Mouse (Mus musculus) embryonic facial prominence, embryonic 14.5 days (tissue): Measurements from ENCODE around the gene Camkk1. TPM values are rescaled to one million over a fixed set of nuclear protein-coding genes. Genes with fewer than 3 reads are reported as not detected.

Experiments used
- ATAC-seq: fragments of 200-750 bp; cut with Nextera tagmentation; 2 replicates; pipeline ENCODE4 v1.8.0; 2017; ENCODE audit warnings: low read depth, moderate number of reproducible peaks, moderate TSS enrichment
- DNase-seq: peaks from one replicate; pipeline ENCODE4 v3.0.0-alpha.2; 2015; ENCODE audit warnings: low spot score
- H3K27ac ChIP-seq: fragments of 300-500 bp; sonication (generic); replicated peaks from 2 replicates; pipeline ENCODE4 v1.5.1; 2014; ENCODE audit warnings: low read depth, mild to moderate bottlenecking, low read length, moderate library complexity
- H3K27me3 ChIP-seq: fragments of 300-500 bp; sonication (generic); replicated peaks from 2 replicates; pipeline ENCODE4 v1.6.1; 2014; ENCODE audit warnings: low read length; ENCODE audit not compliant: control insufficient read depth, insufficient read depth
- H3K36me3 ChIP-seq: fragments of 300-500 bp; sonication (generic); 2 replicates; pipeline ENCODE4 v1.6.1; 2014; ENCODE audit warnings: low read length, mixed read lengths; ENCODE audit not compliant: control insufficient read depth, insufficient read depth
- H3K4me1 ChIP-seq: fragments of 300-500 bp; sonication (generic); 2 replicates; pipeline ENCODE4 v1.6.1; 2014; ENCODE audit warnings: antibody characterized with exemption, low read length; ENCODE audit not compliant: control insufficient read depth, insufficient read depth
- H3K4me2 ChIP-seq: fragments of 300-500 bp; sonication (generic); 2 replicates; pipeline ENCODE4 v1.6.1; 2014; ENCODE audit warnings: low read depth, mild to moderate bottlenecking, low read length, moderate library complexity, mixed read lengths
- H3K4me3 ChIP-seq: fragments of 300-500 bp; sonication (generic); 2 replicates; pipeline ENCODE4 v1.5.1; 2014; ENCODE audit warnings: low read depth, mild to moderate bottlenecking, low read length
- H3K9ac ChIP-seq: fragments of 300-500 bp; sonication (generic); 2 replicates; pipeline ENCODE4 v1.6.1; 2014; ENCODE audit warnings: low read depth, mild to moderate bottlenecking, low read length, moderate library complexity, mixed read lengths
- H3K9me3 ChIP-seq: fragments of 300-500 bp; sonication (generic); 2 replicates; pipeline ENCODE4 v1.6.1; 2016; ENCODE audit warnings: low read length; ENCODE audit not compliant: control insufficient read depth
- WGBS: fragments of 180-500 bp; shearing (Covaris S2); extraction: QIAGEN DNeasy Blood & Tissue Kit; methylation state at CpG from one replicate; pipeline ENCODE4 v1.1.7; 2014; 5-methylcytosine and 5-hydroxymethylcytosine counted together
- polyA plus RNA-seq: library from polyadenylated mRNA; unstranded; fragments of >200 nt; fragmentation: Nextera tagmentation; extraction: Ambion mirVana; gene quantifications from 2 replicates; pipeline ENCODE4 v1.2.1, GENCODE M21; 2014

Camkk1 gene
- polyA plus RNA-seq, 1 experiment from 2014 or later = 6.0 TPM

GRCm38 (mm10) chr11:72991961-72992360, 26.8 kb upstream of the Camkk1 start:
- Histone ChIP-seq H3K27me3 (no peaks in the 10 kb centered on the region), H3K4me1 (no peaks in the 10 kb centered on the region), H3K9me3 (no peaks in the 10 kb centered on the region), H3K27ac (no peak overlapping the region), H3K36me3 (no peaks in the 10 kb centered on the region), H3K9ac (no peak overlapping the region), H3K4me3 (no peak overlapping the region), H3K4me2 (no peak overlapping the region)
- ATAC-seq (no peak), DNase-seq (no peak)
- 46% methylated on average over 9 of the region's 9 CpGs for WGBS

- no peak overlapping the region for H3K4me2 ChIP-seq
- ATAC-seq (no peak), DNase-seq (no peak)
- H3K27ac ChIP-seq = no peak overlapping the region
- H3K36me3 ChIP-seq = no peaks in the 10 kb centered on the region
- WGBS = 92% methylated on average over 6 of the region's 6 CpGs
- H3K9me3 ChIP-seq = no peaks in the 10 kb centered on the region
- H3K4me1 ChIP-seq = 0 out of 2 replicates have a peak, but pooled peaks cover 4% of the 10 kb centered on the region
- H3K4me3 ChIP-seq = no peak overlapping the region
- H3K9ac ChIP-seq = no peak overlapping the region
- no peaks in the 10 kb centered on the region for H3K27me3 ChIP-seq
These were observed 22.5 kb upstream of the Camkk1 start for GRCm38 (mm10) chr11:72996346-72996745.

- Histone ChIP-seq H3K4me1 (0 out of 2 replicates have a peak, but pooled peaks cover 4% of the 10 kb centered on the region), H3K4me2 (no peak overlapping the region), H3K27ac (no peak overlapping the region), H3K27me3 (no peaks in the 10 kb centered on the region), H3K36me3 (no peaks in the 10 kb centered on the region), H3K9me3 (no peaks in the 10 kb centered on the region), H3K9ac (no peak overlapping the region), H3K4me3 (no peak overlapping the region)
- no peak for DNase-seq
- WGBS = 78% methylated on average over 2 of the region's 2 CpGs
- ATAC-seq = no peak
These were observed 22.0 kb upstream of the Camkk1 start for GRCm38 (mm10) chr11:72996781-72997180.

GRCm38 (mm10) chr11:72997529-72998326, 21.1 kb upstream of the Camkk1 start:
- H3K27ac ChIP-seq = no peak overlapping the region

GRCm38 (mm10) chr11:72998771-72999170, 20.0 kb upstream of the Camkk1 start, which contains the start of gene P2rx1:
Gene P2rx1, plus strand, starts transcription at chr11:72999103.
- H3K9me3 ChIP-seq = no peaks in the 10 kb centered on the region
- H3K4me3 ChIP-seq = no peak within 1 kb of the TSS
- H3K4me2 ChIP-seq = no peak within 1 kb of the TSS
- H3K27ac ChIP-seq = no peak within 1 kb of the TSS
- no peak for ATAC-seq
- H3K27me3 ChIP-seq = no peaks in the 10 kb centered on the region
- DNase-seq = no peak
- H3K4me1 ChIP-seq = 0 out of 2 replicates have a peak, but pooled peaks cover 4% of the 10 kb centered on the region
- no peaks in the 10 kb centered on the region for H3K36me3 ChIP-seq
- no peak within 1 kb of the TSS for H3K9ac ChIP-seq
- 45% methylated on average over 8 of the region's 8 CpGs for WGBS

More at GRCm38 (mm10) chr11:72997529-72998326, 21.1 kb upstream of the Camkk1 start:
- DNase-seq (no peak), ATAC-seq (no peak)
- Histone ChIP-seq H3K27me3 (no peaks in the 10 kb centered on the region), H3K4me1 (0 out of 2 replicates have a peak, but pooled peaks cover 4% of the 10 kb centered on the region), H3K9ac (no peak overlapping the region), H3K9me3 (no peaks in the 10 kb centered on the region), H3K36me3 (no peaks in the 10 kb centered on the region), H3K4me3 (no peak overlapping the region), H3K4me2 (no peak overlapping the region)
- WGBS = 69% methylated on average over 13 of the region's 13 CpGs

GRCm38 (mm10) chr11:73001029-73001428, 17.8 kb upstream of the Camkk1 start:
- Histone ChIP-seq H3K9ac (no peak overlapping the region), H3K4me2 (no peak overlapping the region), H3K4me1 (0 out of 2 replicates have a peak, but pooled peaks cover 4% of the 10 kb centered on the region), H3K4me3 (no peak overlapping the region), H3K36me3 (no peaks in the 10 kb centered on the region), H3K27ac (no peak overlapping the region), H3K9me3 (no peaks in the 10 kb centered on the region), H3K27me3 (no peaks in the 10 kb centered on the region)
- DNase-seq (peak; percentile 68), ATAC-seq (peak; percentile 50; the same call in 1 of the 2 replicates)
- 13% methylated on average over 6 of the region's 6 CpGs for WGBS

GRCm38 (mm10) chr11:73006377-73006776, 12.4 kb upstream of the Camkk1 start:
- H3K27ac ChIP-seq = no peak overlapping the region
- ATAC-seq (peak; percentile 85; the same call in 1 of the 2 replicates), DNase-seq (peak; percentile 83)
- H3K4me3 ChIP-seq = no peak overlapping the region
- no peaks in the 10 kb centered on the region for H3K4me1 ChIP-seq
- H3K36me3 ChIP-seq = no peaks in the 10 kb centered on the region
- 3% methylated on average over 2 of the region's 2 CpGs for WGBS
- no peak overlapping the region for H3K4me2 ChIP-seq
- H3K9ac ChIP-seq = no peak overlapping the region
- no peaks in the 10 kb centered on the region; the same call in 1 of the 2 replicates for H3K27me3 ChIP-seq
- H3K9me3 ChIP-seq = no peaks in the 10 kb centered on the region

- H3K9ac ChIP-seq = no peak overlapping the region
- no peak overlapping the region for H3K4me2 ChIP-seq
- no peaks in the 10 kb centered on the region for H3K9me3 ChIP-seq
- no peaks in the 10 kb centered on the region for H3K36me3 ChIP-seq
- H3K27ac ChIP-seq = no peak overlapping the region
- no peak overlapping the region for H3K4me3 ChIP-seq
- no peaks in the 10 kb centered on the region for H3K4me1 ChIP-seq
- ATAC-seq (no peak), DNase-seq (no peak)
- WGBS = 42% methylated on average over 3 of the region's 3 CpGs
- H3K27me3 ChIP-seq = no peaks in the 10 kb centered on the region; the same call in 1 of the 2 replicates
These were observed 11.7 kb upstream of the Camkk1 start for GRCm38 (mm10) chr11:73007113-73007512.
